Mouse (Mus musculus): ENCODE data around the gene Tpmt. TPM values are rescaled to one million over a fixed set of nuclear protein-coding genes. Genes with fewer than 3 reads are reported as not detected.

Gene Tpmt
- polyA plus RNA-seq (2012): 0.43 and 0.52 TPM in 2 replicates

GRCm38 (mm10) chr13:47044617-47044947 lies at the start of gene Tpmt:
Gene Tpmt, minus strand, starts transcription at chr13:47044737.

GRCm38 (mm10) chr13:47043030-47043680 lies 1.4 kb downstream of the Tpmt start, which contains the start of gene Kdm1b:
Gene Kdm1b, plus strand, starts transcription at chr13:47043499.

DNA sequence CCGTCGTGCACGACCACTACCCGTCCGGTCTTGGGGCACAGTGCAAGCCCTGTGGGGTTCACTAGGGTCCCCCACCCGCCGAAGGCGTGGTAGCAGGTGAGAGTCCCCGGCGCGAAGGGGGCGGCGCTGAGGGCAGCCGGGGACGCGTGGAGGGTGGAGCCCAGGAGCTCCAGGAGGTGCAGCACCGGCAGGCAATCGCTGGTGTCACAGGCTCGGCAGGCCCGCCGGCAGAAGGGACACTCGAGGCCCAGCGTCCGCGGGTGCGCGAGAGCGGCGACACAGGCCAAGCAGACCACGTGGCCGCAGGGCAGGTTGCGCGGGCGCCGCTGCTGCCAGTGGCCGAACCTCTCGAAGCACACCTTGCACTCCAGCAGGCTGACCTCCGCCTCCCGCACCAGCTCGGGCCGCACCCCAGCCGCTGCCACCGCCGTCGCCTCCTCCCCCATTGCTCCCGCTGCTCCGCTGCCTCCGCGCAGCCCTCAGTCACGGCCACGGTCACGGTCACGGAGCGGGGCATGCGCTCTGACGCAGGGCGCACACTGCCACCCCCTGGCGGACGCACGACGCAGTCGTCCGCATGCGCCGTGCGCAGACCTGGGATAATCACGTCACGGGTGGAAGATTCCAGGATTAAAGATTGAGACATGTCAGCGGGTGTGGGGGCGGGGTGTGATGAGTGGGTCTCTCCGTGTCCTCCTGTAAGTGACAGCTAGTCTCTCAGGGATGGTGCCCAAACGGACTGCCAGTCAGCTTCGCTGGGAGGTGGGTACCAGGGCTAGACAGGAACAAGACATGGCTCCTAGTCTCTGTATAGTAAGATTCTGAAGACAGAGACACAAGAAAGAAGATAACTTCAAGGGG lies 30.0 kb downstream of the Tpmt start, which contains the start of gene Nhlrc1:
TSS of gene Nhlrc1 (minus strand) at position 517 of the 861 bp plus-strand sequence.

Other genes with a start within 250 kb of the Tpmt start
- gene Kif13a, start 114.9 kb downstream of the Tpmt start, polyA plus RNA-seq (2012): 29.2 and 32.2 TPM in 2 replicates
- gene Nhlrc1, start 29.9 kb downstream of the Tpmt start, polyA plus RNA-seq (2012): 1.7 TPM in 2 replicates
- 3.5 and 3.7 TPM in 2 replicates for gene Kdm1b, start 1.2 kb downstream of the Tpmt start, polyA plus RNA-seq (2012)
- 581 and 973 TPM in 2 replicates for gene Dek, start 61.5 kb upstream of the Tpmt start, polyA plus RNA-seq (2012)
- 1.6 and 3.8 TPM in 2 replicates for gene Rnf144b, start 77.9 kb upstream of the Tpmt start, polyA plus RNA-seq (2012)